Mouse (Mus musculus): ENCODE data around the gene Zfp654.

Zfp654 gene

GRCm38 (mm10) chr16:64766696-64767300 is 84.7 kb downstream of the Zfp654 start:
- DNase-seq (ENCODE audit: low read depth, low spot score): no peak

- no peak for DNase-seq (ENCODE audit: low read depth, low spot score)
These were observed 92.2 kb downstream of the Zfp654 start for GRCm38 (mm10) chr16:64759245-64759626.

- no peak for DNase-seq (ENCODE audit: low read depth, low spot score)
These were observed 92.7 kb downstream of the Zfp654 start for GRCm38 (mm10) chr16:64758561-64759244.

GRCm38 (mm10) chr16:64757666-64758400 is 93.6 kb downstream of the Zfp654 start:
- DNase-seq (ENCODE audit: low read depth, low spot score): no peak

DNA sequence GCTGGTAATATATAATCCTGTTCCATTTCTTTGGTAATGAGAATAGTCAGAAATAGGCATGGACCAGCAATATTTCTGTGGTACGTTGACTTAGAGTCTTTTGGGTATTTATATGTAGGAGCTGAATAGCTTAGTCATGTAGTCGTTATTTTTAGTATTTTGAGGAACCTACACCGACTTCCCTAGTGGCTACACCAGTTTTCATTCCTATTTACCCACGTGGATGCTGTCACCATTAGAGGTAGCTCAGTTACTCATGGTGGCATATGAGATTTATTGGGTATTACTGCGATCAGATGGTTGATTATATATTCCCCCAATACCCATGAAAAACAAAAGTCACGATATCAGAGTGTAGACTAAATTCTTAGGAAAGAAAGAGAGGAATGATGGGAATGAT is 95.1 kb downstream of the Zfp654 start:
- no peak for DNase-seq (ENCODE audit: low read depth, low spot score)

DNA sequence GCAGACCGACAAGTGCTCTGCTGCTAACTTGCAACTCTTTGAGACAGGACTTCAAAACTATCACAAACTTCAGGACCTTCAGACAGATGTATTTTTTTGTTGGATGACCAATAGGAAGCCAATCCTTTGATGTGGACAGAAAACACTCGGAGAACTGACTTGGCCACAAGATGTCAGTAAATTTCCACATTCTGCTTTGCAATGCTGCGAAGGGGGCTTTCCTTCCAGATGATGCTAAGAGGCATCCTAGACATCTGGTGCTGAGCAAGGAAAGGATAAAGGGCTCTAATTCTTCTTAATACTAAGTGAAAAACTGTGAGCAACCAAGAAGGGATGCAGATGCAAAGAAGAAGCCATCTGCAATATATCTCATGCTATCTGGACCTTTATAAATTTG is 96.7 kb downstream of the Zfp654 start:
- peak; percentile 71 for DNase-seq (ENCODE audit: low read depth, low spot score)

GRCm38 (mm10) chr16:64753990-64754742 is 97.3 kb downstream of the Zfp654 start:
- DNase-seq (ENCODE audit: low read depth, low spot score): no peak

DNA sequence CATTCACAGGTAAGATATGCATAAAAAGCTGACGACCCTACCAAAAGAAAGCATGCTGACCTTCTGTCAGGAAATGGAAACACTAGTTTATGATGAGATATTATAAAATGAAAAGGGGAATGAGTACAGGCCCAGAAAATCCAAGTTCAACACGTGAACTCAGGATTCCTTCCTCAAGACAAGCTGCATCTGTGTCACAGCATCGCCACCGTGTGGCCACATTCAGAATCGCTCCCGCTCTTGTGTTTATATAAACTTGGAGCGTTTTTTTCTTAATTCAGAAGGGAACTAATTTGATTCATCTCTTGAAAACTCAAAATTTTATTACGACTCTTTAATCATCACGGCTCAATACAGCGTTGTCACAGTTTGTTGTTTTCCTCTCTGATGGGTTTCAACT is 103.2 kb downstream of the Zfp654 start:
- peak; percentile 80 for DNase-seq (ENCODE audit: low read depth, low spot score)

DNA sequence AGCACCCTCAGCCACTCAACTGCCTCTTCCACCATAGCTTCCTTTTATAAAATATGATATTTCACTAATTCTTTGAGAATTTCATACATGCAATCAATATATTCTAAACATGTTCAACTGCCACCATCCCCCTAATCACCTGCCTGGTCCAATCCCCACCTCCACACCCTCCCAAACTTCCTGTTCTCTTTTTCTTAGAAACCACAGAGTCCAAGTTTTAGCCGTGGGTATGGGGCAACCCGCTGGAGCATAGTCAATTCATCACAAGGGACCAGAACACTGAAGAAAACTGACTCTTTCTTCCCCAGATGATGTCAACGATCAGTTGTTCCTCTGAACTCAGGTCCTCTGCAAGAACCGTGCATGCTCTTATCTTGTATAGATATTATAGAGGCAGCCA is 106.4 kb downstream of the Zfp654 start:
- no peak for DNase-seq (ENCODE audit: low read depth, low spot score)

GRCm38 (mm10) chr16:64737289-64737688 is 114.2 kb downstream of the Zfp654 start:
- no peak for DNase-seq (ENCODE audit: low read depth, low spot score)

All from mesoderm, embryonic 11.5 days (tissue).